Mouse (Mus musculus) cerebellum, adult 11 months (tissue): Measurements from ENCODE around the gene Rasgef1b.

Source experiments
- DNase-seq: peaks from one replicate; pipeline ENCODE4 v3.0.0; 2022

Rasgef1b gene

GRCm38 (mm10) chr5:99434226-99434625 lies 294.6 kb downstream of the Rasgef1b start:
- no peak for DNase-seq

GRCm38 (mm10) chr5:99432471-99432870 lies 296.4 kb downstream of the Rasgef1b start:
- DNase-seq = no peak

- DNase-seq = no peak
These were observed 299.6 kb downstream of the Rasgef1b start for GRCm38 (mm10) chr5:99429273-99429672.

GRCm38 (mm10) chr5:99428648-99429047 lies 300.2 kb downstream of the Rasgef1b start:
- no peak for DNase-seq

GRCm38 (mm10) chr5:99423271-99423670 lies 305.6 kb downstream of the Rasgef1b start:
- no peak for DNase-seq

GRCm38 (mm10) chr5:99422856-99423255 lies 306.0 kb downstream of the Rasgef1b start:
- DNase-seq = no peak

- no peak for DNase-seq
These were observed 306.8 kb downstream of the Rasgef1b start for GRCm38 (mm10) chr5:99422092-99422491.

- DNase-seq = no peak
These were observed 309.0 kb downstream of the Rasgef1b start for GRCm38 (mm10) chr5:99419872-99420271.

- DNase-seq = no peak
These were observed 312.0 kb downstream of the Rasgef1b start for GRCm38 (mm10) chr5:99416902-99417301.

- DNase-seq = no peak
These were observed 313.2 kb downstream of the Rasgef1b start for GRCm38 (mm10) chr5:99415676-99416075.

- no peak for DNase-seq
These were observed 313.8 kb downstream of the Rasgef1b start for GRCm38 (mm10) chr5:99415049-99415448.

GRCm38 (mm10) chr5:99414293-99414692 lies 314.6 kb downstream of the Rasgef1b start:
- no peak for DNase-seq

GRCm38 (mm10) chr5:99413851-99414250 lies 315.0 kb downstream of the Rasgef1b start:
- no peak for DNase-seq

GRCm38 (mm10) chr5:99413391-99413790 lies 315.5 kb downstream of the Rasgef1b start:
- no peak for DNase-seq

- DNase-seq = no peak
These were observed 324.3 kb downstream of the Rasgef1b start for GRCm38 (mm10) chr5:99404403-99405170.

- DNase-seq = no peak
These were observed 325.5 kb downstream of the Rasgef1b start for GRCm38 (mm10) chr5:99403325-99403724.

GRCm38 (mm10) chr5:99402784-99403183 lies 326.1 kb downstream of the Rasgef1b start:
- DNase-seq = no peak

GRCm38 (mm10) chr5:99402297-99402696 lies 326.6 kb downstream of the Rasgef1b start:
- no peak for DNase-seq

GRCm38 (mm10) chr5:99399855-99400626 lies 328.8 kb downstream of the Rasgef1b start:
- DNase-seq = no peak

GRCm38 (mm10) chr5:99398472-99399070 lies 330.3 kb downstream of the Rasgef1b start:
- no peak for DNase-seq

GRCm38 (mm10) chr5:99394578-99394977 lies 334.3 kb downstream of the Rasgef1b start:
- no peak for DNase-seq

GRCm38 (mm10) chr5:99391525-99391924 lies 337.3 kb downstream of the Rasgef1b start:
- no peak for DNase-seq

- DNase-seq = no peak
These were observed 338.1 kb downstream of the Rasgef1b start for GRCm38 (mm10) chr5:99390776-99391175.

- DNase-seq = no peak
These were observed 338.6 kb downstream of the Rasgef1b start for GRCm38 (mm10) chr5:99390314-99390713.
